Mouse (Mus musculus): ENCODE data around the gene Rbm4. TPM values are rescaled to one million over a fixed set of nuclear protein-coding genes. Genes with fewer than 3 reads are reported as not detected.
"Not testable (repeated sequence)": the region's sequence is repeated elsewhere in the genome, so short reads cannot be mapped to it uniquely, and the experiment has no call there.

Rbm4 gene
- total and polyA plus RNA-seq, 3 experiments, result 39.2 to 46.3 (median 39.4) TPM

GRCm38 (mm10) chr19:4817182-4817835 is 23.6 kb upstream of the Rbm4 start:
- Histone ChIP-seq H3K36me3 (ENCODE audit: control insufficient read depth, insufficient read depth, low read length) (no peaks in the 10 kb centered on the region), H3K9ac (ENCODE audit: low read depth, low read length) (no peak overlapping the region), H3K27ac (no peak overlapping the region), H3K4me3 (no peak overlapping the region), H3K4me1 (ENCODE audit: control insufficient read depth, insufficient read depth, low read length) (no peaks in the 10 kb centered on the region), H3K79me2 (replicated peaks; ENCODE audit: control insufficient read depth, insufficient read depth, low read length) (no peaks in the 10 kb centered on the region), H3K27me3 (ENCODE audit: control insufficient read depth, insufficient read depth, low read length) (peaks cover 1% of the 10 kb centered on the region; the same call in 1 of the 2 replicates)
- no peak for DNase-seq
- TF ChIP-seq POLR2A (IDR thresholded peaks at IDR 0.05; ENCODE audit: insufficient read depth, low read depth, low read length) (no peak), CTCF (IDR thresholded peaks at IDR 0.05) (no peak), EP300 (IDR thresholded peaks at IDR 0.05; ENCODE audit: insufficient read depth, low read depth, low read length) (no peak)
- 53% methylated on average over 1 of the region's 1 CpGs for WGBS
- intact Hi-C loops (cut with DNase I), result no loop called here

GRCm38 (mm10) chr19:4813015-4813414 is 19.3 kb upstream of the Rbm4 start:
- TF ChIP-seq EP300 (IDR thresholded peaks at IDR 0.05; ENCODE audit: insufficient read depth, low read depth, low read length) (no peak), CTCF (IDR thresholded peaks at IDR 0.05) (no peak), POLR2A (IDR thresholded peaks at IDR 0.05; ENCODE audit: insufficient read depth, low read depth, low read length) (no peak)
- peaks cover 4% of the 10 kb centered on the region for H3K4me1 ChIP-seq (ENCODE audit: control insufficient read depth, insufficient read depth, low read length)
- peaks cover 14% of the 10 kb centered on the region for H3K36me3 ChIP-seq (ENCODE audit: control insufficient read depth, insufficient read depth, low read length)
- intact Hi-C loops (cut with DNase I), result no loop called here
- peaks cover 5% of the 10 kb centered on the region; the same call in 1 of the 2 replicates for H3K79me2 ChIP-seq (replicated peaks; ENCODE audit: control insufficient read depth, insufficient read depth, low read length)
- H3K4me3 ChIP-seq, result no peak overlapping the region
- WGBS, result 79% methylated on average over 6 of the region's 6 CpGs
- DNase-seq, result no peak
- H3K9ac ChIP-seq (ENCODE audit: low read depth, low read length), result no peak overlapping the region
- peaks cover 1% of the 10 kb centered on the region; the same call in 1 of the 2 replicates for H3K27me3 ChIP-seq (ENCODE audit: control insufficient read depth, insufficient read depth, low read length)
- no peak overlapping the region for H3K27ac ChIP-seq

- TF ChIP-seq CTCF (IDR thresholded peaks at IDR 0.05), result peak; percentile 46
- intact Hi-C loops (cut with DNase I); H3K27me3 ChIP-seq (ENCODE audit: control insufficient read depth, insufficient read depth, low read length); H3K79me2 ChIP-seq (replicated peaks; ENCODE audit: control insufficient read depth, insufficient read depth, low read length); DNase-seq; H3K9ac ChIP-seq (ENCODE audit: low read depth, low read length); H3K4me1 ChIP-seq (ENCODE audit: control insufficient read depth, insufficient read depth, low read length): not testable (repeated sequence)
- Histone ChIP-seq H3K36me3 (ENCODE audit: control insufficient read depth, insufficient read depth, low read length) (peaks cover 14% of the 10 kb centered on the region), H3K27ac (peak overlapping the region; percentile 88), H3K4me3 (peak overlapping the region; percentile 86)
- WGBS, result 73% methylated on average over 8 of the region's 8 CpGs
Observed at GRCm38 (mm10) chr19:4812334-4812949, 18.7 kb upstream of the Rbm4 start.

- peaks cover 7% of the 10 kb centered on the region; the same call in 1 of the 2 replicates for H3K79me2 ChIP-seq (replicated peaks; ENCODE audit: control insufficient read depth, insufficient read depth, low read length)
- H3K4me3 ChIP-seq, result peak overlapping the region; percentile 86
- peak overlapping the region; percentile 87 for H3K9ac ChIP-seq (ENCODE audit: low read depth, low read length)
- H3K27me3 ChIP-seq (ENCODE audit: control insufficient read depth, insufficient read depth, low read length), result peaks cover 1% of the 10 kb centered on the region; the same call in 1 of the 2 replicates
- DNase-seq, result no peak
- TF ChIP-seq EP300 (IDR thresholded peaks at IDR 0.05; ENCODE audit: insufficient read depth, low read depth, low read length) (no peak), POLR2A (IDR thresholded peaks at IDR 0.05; ENCODE audit: insufficient read depth, low read depth, low read length) (no peak), CTCF (IDR thresholded peaks at IDR 0.05) (no peak)
- peaks cover 4% of the 10 kb centered on the region for H3K4me1 ChIP-seq (ENCODE audit: control insufficient read depth, insufficient read depth, low read length)
- WGBS, result 3% methylated on average over 12 of the region's 12 CpGs
- peaks cover 14% of the 10 kb centered on the region for H3K36me3 ChIP-seq (ENCODE audit: control insufficient read depth, insufficient read depth, low read length)
- H3K27ac ChIP-seq, result peak overlapping the region; percentile 88
- intact Hi-C loops (cut with DNase I), result loop anchor here (2.0 kb wide), 2 partner anchors 27 to 55 kb away; partner anchors contain the start of genes Ccdc87, Ccs and Rbm4b
Observed at GRCm38 (mm10) chr19:4811909-4812242, 18.2 kb upstream of the Rbm4 start.

GRCm38 (mm10) chr19:4811063-4811908 is 17.6 kb upstream of the Rbm4 start, which contains the start of the genes Gm21992 and Rbm14:
TSS of gene Gm21992 (minus strand) at chr19:4811612.
TSS of gene Rbm14 (minus strand) at chr19:4811634.
- Histone ChIP-seq H3K4me3 (peak within 1 kb of the TSS; percentile 86), H3K4me1 (ENCODE audit: control insufficient read depth, insufficient read depth, low read length) (peaks cover 4% of the 10 kb centered on the region), H3K9ac (ENCODE audit: low read depth, low read length) (peak within 1 kb of the TSS; percentile 87), H3K79me2 (replicated peaks; ENCODE audit: control insufficient read depth, insufficient read depth, low read length) (peaks cover 7% of the 10 kb centered on the region; the same call in 1 of the 2 replicates), H3K27ac (peak within 1 kb of the TSS; percentile 88), H3K36me3 (ENCODE audit: control insufficient read depth, insufficient read depth, low read length) (peaks cover 16% of the 10 kb centered on the region), H3K27me3 (ENCODE audit: control insufficient read depth, insufficient read depth, low read length) (no peaks in the 10 kb centered on the region)
- TF ChIP-seq CTCF (IDR thresholded peaks at IDR 0.05) (peak; percentile 26), EP300 (IDR thresholded peaks at IDR 0.05; ENCODE audit: insufficient read depth, low read depth, low read length) (0 out of 2 replicates have a peak, but pooled peaks have one; percentile 51), POLR2A (IDR thresholded peaks at IDR 0.05; ENCODE audit: insufficient read depth, low read depth, low read length) (peak; percentile 99)
- WGBS, result under 1% methylated on average over 83 of the region's 83 CpGs
- intact Hi-C loops (cut with DNase I), result loop anchor here (2.0 kb wide), 2 partner anchors 28 to 54 kb away; partner anchors contain the start of genes Ccdc87, Ccs and Rbm4b
- peak; percentile 96 to 99 for DNase-seq
